Mouse (Mus musculus) thymus, adult 18-20 months (tissue): ENCODE results near the gene Agl.
A peak's percentile ranks its signal among the peaks of the same experiment; 100 is the strongest.
"Not testable (repeated sequence)": the region's sequence is repeated elsewhere in the genome, so short reads cannot be mapped to it uniquely, and the experiment has no call there.

Experiments
- DNase-seq, 2 experiments: peaks; one replicate each; pipeline ENCODE4 v3.0.0; 2022; ENCODE audit warnings: mixed read lengths in 2 of 2

Gene Agl

DNA sequence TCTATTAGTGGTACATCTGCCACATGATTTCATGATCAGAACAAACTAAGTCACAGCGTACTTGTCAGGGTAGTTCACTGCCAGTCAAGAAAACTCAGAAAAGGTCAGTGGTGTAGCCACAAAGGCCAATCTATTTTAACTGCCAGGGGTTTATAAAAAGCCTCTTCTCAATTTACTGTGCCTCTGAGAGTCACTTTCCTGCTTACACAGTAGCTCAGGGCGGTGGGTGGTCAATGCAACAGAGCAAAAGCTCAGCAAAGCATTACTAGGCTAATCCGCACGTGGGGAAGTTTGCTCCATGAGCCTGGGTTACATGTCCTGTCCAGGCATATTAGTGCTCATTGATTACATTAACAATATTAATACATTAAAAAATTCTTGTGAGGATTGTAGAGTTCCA lies 8.0 kb upstream of the Agl start:
- no peak for DNase-seq

DNA sequence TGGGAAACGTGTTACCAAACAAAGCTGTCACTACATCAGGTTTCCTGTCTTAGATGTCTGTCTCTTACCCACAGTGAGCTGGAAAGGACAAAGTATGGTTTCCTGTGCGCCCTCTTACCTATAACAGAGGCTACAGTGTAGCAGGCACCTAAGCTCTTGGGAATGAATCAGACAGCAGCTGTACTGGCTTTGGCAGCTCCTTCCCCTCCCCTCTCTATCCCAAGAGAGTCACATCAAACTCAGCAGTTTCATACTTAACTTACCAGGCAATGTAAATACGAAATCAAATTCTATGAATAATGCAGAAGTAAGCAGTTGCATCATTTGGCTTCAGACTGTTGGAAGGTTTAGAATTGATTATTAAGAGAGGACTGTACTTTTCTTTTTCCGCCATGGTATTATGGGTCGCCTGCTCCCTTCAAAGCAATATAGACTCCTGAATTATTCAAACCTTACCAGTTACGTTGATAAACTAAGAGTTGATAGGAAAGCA lies 7.4 kb upstream of the Agl start:
- DNase-seq, result no peak

DNA sequence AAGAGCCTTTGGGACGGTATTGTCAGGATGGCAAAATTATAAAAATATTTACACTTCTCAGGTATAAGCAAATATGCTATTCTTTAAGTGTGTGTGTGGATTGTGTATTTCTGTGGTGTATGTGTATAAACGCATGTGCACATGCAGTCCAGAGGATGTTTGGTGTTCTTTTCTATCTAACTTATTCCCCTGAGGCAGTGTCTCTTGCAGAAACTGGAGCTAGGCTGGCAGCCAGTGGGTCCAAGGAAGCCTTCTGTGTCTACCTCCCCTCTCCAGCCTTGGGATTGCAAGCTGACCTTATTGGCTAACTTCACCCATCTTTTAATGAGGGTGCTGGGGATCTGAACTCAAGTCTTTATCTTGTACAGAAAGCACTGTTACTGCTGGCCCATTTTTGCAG lies 5.0 kb upstream of the Agl start:
- DNase-seq, result no peak

DNA sequence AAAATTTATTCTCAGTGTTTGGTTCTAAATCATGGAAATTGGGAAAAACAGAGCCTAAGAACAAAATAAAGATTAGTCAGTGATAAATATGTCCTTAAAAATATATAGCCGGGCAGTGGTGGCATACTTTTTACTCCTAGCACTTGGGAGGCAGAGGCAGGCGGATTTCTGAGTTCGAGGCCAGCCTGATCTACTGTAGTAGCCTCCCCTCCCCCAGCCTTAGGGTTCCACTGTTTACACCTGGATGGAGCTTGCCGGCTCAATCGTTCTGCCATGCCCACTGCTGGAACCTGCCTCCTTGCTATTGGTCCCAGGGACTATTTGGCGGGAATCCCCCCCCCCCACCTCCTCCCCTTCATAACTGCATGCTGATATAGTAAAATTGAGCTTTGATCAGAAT lies 2.4 kb upstream of the Agl start:
- not testable (repeated sequence) for DNase-seq

DNA sequence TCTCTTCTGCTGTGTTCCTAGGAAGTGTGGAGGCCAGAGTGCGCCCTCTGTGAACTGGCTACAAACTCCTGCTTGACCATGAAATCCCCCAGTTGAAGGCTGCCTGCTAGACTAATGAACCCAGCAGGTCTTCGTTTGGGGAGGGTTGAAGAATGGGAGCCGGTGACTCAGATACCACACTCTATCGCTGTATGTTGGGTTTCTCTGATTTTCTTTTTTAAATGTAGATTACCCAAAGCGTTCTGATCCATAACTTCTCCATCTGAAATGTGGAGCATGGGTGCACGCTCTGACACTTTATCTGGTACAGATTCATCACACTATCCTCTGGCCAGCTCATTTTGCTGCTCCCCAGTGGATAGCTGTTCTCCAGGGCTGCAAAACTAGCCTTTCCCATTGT lies 1.3 kb upstream of the Agl start:
- DNase-seq, result no peak

DNA sequence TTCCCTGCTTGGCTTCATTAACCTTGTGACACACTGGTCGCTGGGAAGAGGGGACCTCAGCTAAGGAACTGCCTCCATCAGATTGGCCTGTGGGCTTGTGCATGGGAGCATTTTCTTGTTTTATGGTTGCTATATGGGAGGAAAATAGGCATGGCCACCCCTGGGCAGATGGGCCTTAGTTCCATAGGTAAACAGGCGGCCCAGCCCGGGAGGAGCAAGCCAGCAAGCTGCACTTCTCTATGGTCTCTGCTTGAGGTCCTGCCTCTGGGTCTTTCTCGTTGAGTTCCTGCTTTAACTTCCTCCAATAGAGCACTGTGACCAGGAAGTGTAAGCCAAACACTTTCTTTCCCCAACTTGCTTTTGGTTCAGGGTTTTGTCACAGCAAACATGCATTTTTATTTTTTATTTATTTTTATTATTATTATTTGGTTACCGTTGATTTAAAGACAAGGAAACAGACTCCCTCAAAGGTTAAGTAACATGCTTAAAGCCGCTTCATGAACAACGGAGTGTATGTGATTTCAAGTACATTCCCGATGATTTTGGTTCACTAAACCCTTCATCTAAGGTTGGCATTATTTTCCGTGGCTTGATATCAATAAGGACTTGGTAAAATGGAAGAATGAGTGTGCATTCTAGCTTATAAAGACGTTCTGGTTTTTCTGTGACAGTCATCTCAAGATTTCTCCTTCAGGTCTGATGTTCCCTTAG lies 696 bp upstream of the Agl start:
- DNase-seq, result peak; percentile 9 to 18

DNA sequence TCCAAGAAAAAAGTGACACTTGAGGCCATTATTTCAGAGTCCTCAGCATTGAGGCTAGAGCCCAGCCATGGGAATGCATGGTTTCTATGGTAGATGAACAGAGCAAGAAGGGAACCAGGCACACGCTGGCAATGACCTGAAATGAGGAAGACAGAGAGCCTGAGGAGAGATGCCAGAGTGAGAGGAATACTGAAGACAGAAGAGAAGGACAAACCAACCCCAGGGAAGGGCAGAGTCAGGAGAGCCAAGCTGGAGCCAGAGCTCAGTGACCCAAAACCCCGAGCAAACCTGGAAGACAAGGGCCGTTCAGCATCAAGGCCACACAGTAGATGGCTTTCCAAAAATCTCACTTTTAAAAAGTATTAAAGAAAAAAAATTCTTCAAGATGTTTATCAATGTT lies 2.1 kb downstream of the Agl start:
- no peak for DNase-seq

DNA sequence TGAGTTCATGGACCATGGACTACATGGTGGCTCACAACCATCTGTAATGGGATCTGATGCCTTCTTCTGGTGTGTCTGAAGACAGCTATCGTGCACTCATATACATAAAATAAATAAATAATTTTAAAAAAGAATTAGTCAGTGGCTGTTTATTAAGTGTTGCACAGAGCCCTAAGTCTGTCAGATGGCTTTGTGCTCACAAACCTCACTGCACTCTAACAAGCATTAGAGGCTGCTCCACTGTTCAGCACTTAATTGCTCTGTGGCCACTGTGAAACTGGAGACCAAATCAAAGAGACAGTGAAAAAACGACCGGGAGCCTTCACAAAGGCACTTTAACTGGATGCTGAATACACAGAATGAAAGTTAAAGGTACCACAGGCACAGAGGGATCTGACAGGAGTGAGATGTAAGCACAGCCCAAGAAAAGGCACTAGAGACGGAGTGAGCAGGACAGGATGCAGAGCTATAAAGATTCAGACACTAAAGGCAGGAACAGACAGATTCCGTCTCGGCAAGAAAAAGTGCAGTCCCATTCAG lies 3.1 kb downstream of the Agl start:
- no peak for DNase-seq

DNA sequence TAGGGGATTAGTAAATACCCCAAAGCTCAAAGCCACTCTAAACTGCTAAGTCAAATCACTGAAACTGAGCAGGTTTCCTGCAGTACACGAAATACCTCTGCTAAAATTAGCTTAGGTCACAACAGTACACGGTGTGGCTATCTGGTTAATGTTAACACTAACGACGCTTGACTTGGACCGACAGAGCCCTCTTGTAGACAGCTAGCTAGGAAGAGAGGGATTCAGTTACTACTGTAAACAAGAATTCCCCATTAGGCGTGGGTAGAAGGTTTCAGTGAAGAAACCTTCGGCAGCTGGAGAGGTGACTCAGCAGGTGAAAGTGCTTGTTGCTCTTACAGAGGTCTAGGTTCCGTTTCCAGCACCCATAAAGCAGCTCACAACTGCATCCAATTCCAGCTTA lies 6.2 kb downstream of the Agl start:
- no peak for DNase-seq

DNA sequence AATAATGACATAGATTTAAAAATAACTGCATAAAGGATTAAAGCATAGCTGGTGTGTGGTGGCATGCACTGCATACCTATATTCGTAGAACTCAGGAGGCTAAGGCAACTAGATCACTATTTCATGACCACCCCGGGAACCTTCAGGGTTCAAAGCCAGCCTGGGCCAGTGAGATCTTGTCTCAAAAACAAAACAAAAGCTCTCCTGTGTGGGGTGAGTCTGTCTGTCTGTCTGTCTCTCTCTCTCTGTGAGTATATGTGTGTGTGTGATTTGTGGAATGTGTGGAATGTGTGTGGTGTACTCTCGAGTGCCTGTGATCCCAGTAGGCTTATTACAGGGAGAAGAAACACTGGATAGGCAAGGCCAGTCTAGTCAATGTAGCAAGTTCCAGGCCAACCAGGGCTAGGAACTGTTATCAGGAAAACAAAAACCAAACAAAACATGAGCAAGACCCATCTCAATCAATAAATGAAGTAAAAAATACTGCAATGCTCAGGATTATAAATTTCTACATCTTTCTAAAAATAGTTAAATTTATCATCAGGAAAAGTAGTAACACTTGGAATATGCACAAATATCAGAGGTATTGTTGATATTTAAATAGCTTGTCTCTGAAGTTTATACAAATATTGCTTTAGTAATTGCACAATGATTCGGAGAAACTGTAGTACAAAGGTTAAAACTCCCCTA lies 9.0 kb downstream of the Agl start:
- no peak for DNase-seq

DNA sequence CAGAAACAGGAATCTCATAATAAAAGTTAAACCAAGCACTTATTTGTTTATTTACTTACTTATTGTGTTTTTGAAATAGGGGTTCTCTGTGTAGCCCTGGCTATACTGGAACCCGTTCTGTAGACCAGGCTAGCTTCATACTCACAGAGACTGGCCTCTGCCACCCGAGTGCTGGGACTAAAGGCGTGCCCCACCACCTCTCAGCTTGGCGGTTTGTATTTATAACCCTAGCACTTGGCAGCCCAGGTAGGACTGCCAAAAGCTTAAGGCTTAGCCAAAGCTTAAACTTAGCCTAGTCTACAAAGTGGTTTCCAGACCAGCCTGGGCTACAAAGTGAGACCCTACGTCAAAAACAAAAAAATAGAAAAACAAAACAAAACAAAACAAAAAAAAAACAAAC lies 19.1 kb downstream of the Agl start:
- no peak for DNase-seq

DNA sequence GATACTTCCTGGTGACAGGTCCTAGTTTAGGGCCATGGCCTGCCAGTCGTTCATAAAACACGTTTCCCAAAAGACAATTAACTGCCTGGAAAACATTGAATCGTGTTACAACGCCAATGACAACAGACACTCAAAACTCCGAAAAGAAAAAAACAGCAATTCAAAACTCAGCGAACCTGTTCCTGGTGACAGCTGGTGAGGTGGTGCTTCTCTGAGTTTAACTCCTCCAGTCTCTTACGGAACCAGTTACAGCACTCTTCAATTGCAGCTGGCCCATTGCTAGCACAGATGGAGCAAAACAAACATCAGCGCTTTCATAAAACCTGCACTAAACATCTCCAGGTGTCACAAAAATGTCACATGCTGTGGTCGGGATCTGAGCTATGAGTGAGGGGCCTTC lies 21.4 kb downstream of the Agl start:
- no peak for DNase-seq

DNA sequence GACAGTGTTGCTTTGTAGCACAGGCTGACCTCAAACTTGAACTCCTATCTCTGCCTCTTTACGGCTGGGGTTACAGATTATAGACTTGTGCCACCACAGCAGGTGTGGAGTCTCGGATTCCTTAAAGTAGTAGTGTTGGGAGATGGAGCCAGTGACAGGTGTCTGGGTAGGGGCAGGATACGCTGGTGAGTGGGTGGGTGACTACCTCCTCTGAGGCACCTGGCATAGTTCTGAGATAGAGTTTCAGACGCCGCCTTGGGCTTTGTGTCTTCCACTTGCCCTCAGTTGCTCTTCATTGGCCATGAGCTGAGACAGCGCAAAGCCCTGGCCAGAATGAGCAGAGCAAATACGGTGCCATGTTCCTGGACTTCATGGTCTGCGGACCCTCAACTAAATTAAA lies 22.1 kb downstream of the Agl start:
- no peak for DNase-seq

DNA sequence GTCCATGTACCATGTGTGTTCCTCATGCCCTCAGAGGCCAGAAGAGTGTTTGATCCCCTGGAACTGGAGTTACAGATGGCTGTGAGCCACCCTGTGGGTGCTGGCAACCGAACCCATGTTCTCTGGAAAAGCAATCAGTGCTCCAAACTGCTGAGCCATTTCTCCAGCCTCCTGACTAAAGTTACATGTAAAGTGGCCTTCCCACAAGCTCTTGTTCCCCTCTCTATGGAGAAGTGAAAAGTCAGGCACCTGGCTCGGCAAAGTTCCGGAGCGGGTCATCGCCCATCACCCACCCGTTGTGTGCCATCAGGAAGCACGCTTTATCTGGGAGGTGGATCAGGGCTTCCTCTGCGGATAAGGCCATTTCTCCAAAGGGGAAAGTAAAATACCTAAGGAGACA lies 23.2 kb downstream of the Agl start:
- DNase-seq, result no peak

DNA sequence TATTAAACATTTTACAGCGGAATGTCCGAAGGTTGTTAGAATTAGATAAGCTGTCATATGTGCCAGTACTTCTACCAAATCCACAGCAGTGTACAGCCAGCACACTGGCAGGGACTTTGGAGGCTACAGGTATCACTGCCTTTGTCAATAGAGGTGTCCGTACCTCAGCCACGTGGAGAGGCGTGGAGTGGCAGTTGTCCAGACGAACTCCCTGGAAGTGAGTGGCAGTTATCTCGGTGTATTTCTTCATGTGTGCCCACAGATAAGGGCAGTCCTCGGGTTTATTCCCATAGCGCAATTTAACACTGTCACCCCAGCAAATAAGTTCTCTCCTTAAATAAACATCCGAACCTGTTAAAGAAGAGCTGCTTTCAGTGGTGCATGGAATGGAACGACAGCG lies 23.7 kb downstream of the Agl start:
- DNase-seq, result no peak

DNA sequence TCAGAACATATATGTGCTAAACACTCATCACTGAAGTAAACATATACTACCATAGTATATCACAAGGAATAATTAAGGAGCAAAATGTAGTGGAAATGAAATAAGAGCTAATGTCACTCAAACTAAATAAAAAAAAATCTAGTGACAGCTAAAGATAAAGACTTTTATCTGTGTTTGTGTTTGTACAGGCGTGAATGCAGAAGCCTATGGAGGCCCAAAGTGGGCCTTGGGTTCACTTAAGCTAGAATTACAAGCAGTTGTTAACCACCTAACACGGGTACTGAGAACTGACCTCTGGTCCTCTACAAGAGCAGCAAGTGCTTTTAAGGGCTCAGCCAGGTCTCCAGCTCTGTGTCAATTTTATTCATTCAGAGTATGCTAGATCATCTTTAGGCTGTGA lies 31.0 kb downstream of the Agl start:
- no peak for DNase-seq

DNA sequence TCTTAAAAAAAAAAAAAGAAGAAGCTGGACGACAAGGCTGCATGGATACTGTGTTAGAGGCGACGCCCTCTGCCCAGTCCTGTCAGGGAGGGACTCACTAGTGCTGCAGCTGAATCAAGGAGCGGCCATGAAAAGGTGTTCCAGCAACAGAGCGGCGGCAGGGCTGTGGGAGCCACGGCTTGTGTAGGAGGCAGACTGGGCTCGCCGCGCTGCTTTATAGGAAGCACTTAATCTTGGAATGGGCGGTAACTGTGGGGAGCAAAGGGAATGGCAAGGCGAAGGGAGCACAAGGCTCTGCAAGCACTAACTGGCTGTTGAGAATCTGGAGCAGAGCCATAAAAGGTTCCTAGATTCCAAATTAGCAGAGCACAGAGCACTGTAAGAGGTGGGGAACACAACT lies 34.1 kb downstream of the Agl start:
- DNase-seq, result no peak

DNA sequence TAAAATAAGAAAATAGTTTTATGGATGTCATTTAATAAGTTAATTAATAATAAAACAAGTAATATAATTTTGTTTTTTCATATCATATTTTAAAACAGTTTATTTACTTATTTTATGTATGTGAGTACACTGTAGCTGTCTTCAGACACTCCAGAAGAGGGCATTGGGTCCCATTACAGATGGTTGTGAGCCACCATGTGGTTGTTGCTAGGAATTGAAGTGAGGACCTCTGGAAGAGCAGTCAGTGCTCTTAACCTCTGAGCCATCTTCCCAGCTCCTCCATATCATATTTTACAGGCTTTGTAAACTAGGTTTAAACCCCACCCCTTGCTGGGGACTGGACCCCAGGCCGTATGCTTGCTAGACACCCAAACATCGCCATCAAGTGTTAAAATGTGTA lies 36.4 kb downstream of the Agl start:
- DNase-seq, result no peak

DNA sequence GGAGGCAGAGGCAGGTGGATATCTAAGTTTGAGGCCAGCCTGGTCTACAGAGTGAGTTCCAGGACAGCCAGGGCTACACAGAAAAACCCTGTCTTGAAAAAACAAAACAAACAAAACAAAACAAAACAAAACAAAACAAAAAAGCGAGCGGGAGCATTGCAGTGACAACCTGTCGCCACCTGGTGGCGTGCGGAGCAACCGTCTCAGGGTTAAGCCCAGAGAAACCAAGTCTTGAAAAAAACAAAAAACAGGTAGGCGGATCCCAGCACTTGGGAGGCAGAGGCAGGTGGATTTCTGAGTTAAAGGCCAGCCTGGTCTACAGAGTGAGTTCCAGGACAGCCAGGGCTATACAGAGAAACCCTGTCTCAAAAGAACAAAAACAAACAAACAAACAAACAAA lies 41.0 kb downstream of the Agl start:
- not testable (repeated sequence) for DNase-seq

DNA sequence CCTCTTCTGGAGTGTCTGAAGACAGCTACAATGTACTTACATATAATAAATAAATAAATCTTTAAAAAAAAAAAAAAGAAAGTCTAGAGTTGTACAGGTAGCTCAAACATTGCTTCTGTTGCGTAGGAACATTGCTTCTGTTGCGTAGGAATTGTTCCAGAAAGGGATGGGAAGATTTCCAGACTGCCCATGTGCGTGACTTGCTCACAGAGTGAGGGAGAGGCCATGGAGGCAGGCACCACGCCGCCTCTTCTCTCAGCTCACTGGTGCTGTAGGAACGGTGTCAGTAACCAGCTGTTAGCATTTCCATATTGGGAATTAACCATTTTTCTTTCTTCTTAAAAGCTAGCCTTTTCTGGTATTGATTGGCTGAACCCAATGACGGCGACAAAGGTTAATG lies 55.1 kb downstream of the Agl start:
- DNase-seq, result no peak

DNA sequence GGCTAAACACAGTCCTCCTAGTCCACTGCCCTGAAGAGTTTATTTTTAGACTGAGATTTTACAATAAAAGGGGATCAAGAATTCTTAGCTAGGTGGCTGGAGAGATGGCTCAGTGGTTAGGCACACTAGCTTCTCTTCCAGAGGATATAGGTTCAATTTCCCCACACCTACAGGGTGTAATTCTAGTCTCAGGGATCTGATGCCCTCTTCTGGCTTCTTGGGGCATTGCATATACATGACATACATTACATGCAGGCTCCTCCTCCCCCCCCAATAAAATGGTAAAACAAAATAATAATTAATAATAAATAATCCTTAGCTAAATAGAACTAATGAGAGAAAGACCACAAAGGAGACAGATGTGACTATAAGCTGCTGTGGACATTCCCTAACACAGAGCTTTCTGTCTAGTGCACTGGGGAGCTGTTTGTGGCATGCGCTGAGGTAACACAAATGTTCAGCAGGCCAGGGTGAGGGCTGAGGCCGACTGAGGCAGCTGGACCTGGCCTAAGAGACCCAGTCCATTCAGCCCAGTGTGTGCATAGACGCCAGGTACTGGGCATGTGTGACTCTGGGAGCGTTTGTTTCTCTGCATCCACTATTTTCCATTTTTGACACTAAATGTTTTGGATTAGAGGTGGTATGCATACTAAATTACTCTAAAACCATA lies 56.6 kb downstream of the Agl start:
- peak in 1 of 2 experiments; percentile 21 for DNase-seq

DNA sequence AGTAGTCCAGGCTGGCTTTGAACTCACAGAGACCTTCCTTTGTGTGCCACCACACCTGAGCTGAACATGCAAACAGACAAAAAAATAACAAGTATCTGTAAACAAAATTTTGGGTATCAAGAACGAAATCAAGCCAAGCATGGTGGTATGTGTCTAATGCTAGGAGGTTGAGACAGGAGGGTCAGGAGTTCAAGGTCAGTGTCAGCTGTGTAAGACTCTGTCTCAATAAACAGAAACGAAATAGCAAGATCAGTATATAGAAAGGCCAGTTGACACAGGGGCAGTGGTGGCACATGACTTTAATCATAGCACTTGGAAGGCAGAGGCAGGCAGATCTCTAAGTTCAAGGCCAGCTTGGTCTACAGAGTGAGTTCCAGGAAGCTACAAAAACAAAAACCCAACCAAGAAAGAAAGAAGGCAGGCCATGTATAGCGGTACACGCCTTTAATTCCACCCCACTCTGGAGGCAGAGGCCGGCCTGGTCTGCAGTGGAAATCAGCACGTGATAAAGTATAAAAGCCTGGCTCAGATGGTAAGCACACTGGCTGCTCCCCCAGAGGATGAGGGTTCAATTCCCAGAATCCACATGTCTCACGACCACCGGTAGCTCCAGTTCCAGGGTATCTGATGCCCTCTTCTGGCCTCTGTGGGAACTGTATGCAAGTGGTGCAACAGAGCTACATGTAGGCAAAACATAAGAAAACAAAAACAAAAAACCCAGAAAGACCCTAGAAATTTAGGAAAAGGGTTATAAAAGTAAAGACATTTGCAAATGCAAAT lies 59.4 kb downstream of the Agl start:
- peak in 1 of 2 experiments; percentile 15 for DNase-seq

DNA sequence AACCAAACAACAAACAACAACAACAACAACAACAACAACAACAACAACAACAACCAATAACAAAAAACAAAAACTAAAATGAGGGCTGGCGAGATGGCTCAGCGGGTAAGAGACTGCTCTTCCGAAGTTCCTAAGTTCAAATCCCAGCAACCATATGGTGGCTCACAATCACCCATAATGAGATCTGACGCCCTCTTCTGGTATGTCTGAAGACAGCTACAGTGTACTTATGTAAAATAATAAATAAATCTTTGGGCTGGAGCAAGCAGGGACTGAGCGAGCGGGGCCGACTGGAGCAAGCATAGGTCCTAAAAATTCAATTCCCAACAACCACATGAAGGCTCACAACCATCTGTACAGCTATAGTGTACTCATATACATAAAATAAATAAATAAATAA lies 60.3 kb downstream of the Agl start:
- not testable (repeated sequence) for DNase-seq
